ENCODE assay signal across 20 mouse cellular contexts in genomic region chr15:85661771-85662170, GRCm38 (mm10).
DNase-seq lines count a peak whose midpoint lies in the region; ATAC-seq and TF ChIP-seq lines count a peak whose summit lies in the region.
"Had no signal": no experiment of that assay in that cellular context is flagged by ENCODE, and none has a peak within 500 bp of the region (broad histone marks: within the 10 kb centered on the region; RNA-seq: fewer than 3 reads in every experiment).

No protein-coding gene starts in this region.

- no peaks in the 10 kb centered on the region for H3K27me3 ChIP-seq in forebrain, postnatal 0 days (ENCODE audit: insufficient read depth, low read length)
- H3K27me3 ChIP-seq in forebrain, embryonic 13.5 days: peaks cover 91% of the 10 kb centered on the region
- H3K27me3 ChIP-seq in neural tube, embryonic 13.5 days: peaks cover 84% of the 10 kb centered on the region
- H3K27me3 ChIP-seq in neural tube, embryonic 15.5 days (replicated peaks): peaks cover 21% of the 10 kb centered on the region
- H3K27me3 ChIP-seq: CH12.LX, Patski had no signal

- no peak overlapping the region for H3K4me3 ChIP-seq in forebrain, postnatal 0 days (ENCODE audit: low read depth, low read length)
- H3K4me3 ChIP-seq in forebrain, embryonic 13.5 days: no peak overlapping the region
- H3K4me3 ChIP-seq in neural tube, embryonic 13.5 days: no peak overlapping the region
- H3K4me3 ChIP-seq in neural tube, embryonic 15.5 days (replicated peaks): no peak overlapping the region
- H3K4me3 ChIP-seq: embryonic facial prominence, embryonic 12.5 days; forebrain, embryonic 12.5 days; heart, embryonic 10.5 days; heart, embryonic 15.5 days; hindbrain, embryonic 13.5 days had no signal

- H3K9me3 ChIP-seq in forebrain, postnatal 0 days (ENCODE audit: low read length): no peaks in the 10 kb centered on the region
- no peaks in the 10 kb centered on the region for H3K9me3 ChIP-seq in forebrain, embryonic 13.5 days (replicated peaks)
- no peaks in the 10 kb centered on the region for H3K9me3 ChIP-seq in neural tube, embryonic 13.5 days
- H3K9me3 ChIP-seq in neural tube, embryonic 15.5 days (replicated peaks): no peaks in the 10 kb centered on the region
- H3K9me3 ChIP-seq: embryonic facial prominence, embryonic 12.5 days; forebrain, embryonic 12.5 days; heart, embryonic 10.5 days; heart, embryonic 15.5 days; hindbrain, embryonic 13.5 days had no signal

- TF ChIP-seq CTCF in forebrain, postnatal 0 days (IDR thresholded peaks at IDR 0.05; ENCODE audit: low read depth): no peak

- no peak overlapping the region for H3K4me2 ChIP-seq in forebrain, postnatal 0 days (ENCODE audit: low read depth)
- no peak overlapping the region for H3K4me2 ChIP-seq in forebrain, embryonic 13.5 days
- no peak overlapping the region for H3K4me2 ChIP-seq in neural tube, embryonic 13.5 days
- no peak overlapping the region for H3K4me2 ChIP-seq in neural tube, embryonic 15.5 days
- H3K4me2 ChIP-seq: embryonic facial prominence, embryonic 12.5 days; forebrain, embryonic 12.5 days; heart, embryonic 15.5 days had no signal

- H3K27ac ChIP-seq in forebrain, postnatal 0 days (ENCODE audit: low read depth, low read length): peak overlapping the region; percentile 21; the same call in 1 of the 2 replicates
- H3K27ac ChIP-seq in forebrain, embryonic 13.5 days: no peak overlapping the region
- peak overlapping the region; percentile 20 for H3K27ac ChIP-seq in neural tube, embryonic 13.5 days (replicated peaks)
- no peak overlapping the region for H3K27ac ChIP-seq in neural tube, embryonic 15.5 days (replicated peaks)
- H3K27ac ChIP-seq: embryonic facial prominence, embryonic 12.5 days; forebrain, embryonic 12.5 days; heart, embryonic 10.5 days; heart, embryonic 15.5 days; hindbrain, embryonic 13.5 days had no signal

- H3K9ac ChIP-seq in forebrain, postnatal 0 days: no peak overlapping the region
- no peak overlapping the region for H3K9ac ChIP-seq in forebrain, embryonic 13.5 days
- no peak overlapping the region for H3K9ac ChIP-seq in neural tube, embryonic 13.5 days
- H3K9ac ChIP-seq in neural tube, embryonic 15.5 days (replicated peaks): no peak overlapping the region
- H3K9ac ChIP-seq: embryonic facial prominence, embryonic 12.5 days; forebrain, embryonic 12.5 days; heart, embryonic 15.5 days; hindbrain, embryonic 13.5 days had no signal

- ATAC-seq in forebrain, postnatal 0 days: no peak
- no peak for ATAC-seq in forebrain, embryonic 13.5 days
- no peak for ATAC-seq in neural tube, embryonic 13.5 days (ENCODE audit: low read depth)
- ATAC-seq in neural tube, embryonic 15.5 days (ENCODE audit: low FRiP score): no peak
- ATAC-seq: activated CD4-positive, CD25-positive, alpha-beta regulatory T cell, adult 4 months; hindbrain, postnatal 0 days; Patski had no signal

- H3K36me3 ChIP-seq in forebrain, postnatal 0 days (ENCODE audit: insufficient read depth): no peaks in the 10 kb centered on the region
- H3K36me3 ChIP-seq in forebrain, embryonic 13.5 days (ENCODE audit: poor library complexity, severe bottlenecking): no peaks in the 10 kb centered on the region
- H3K36me3 ChIP-seq in neural tube, embryonic 13.5 days: 0 out of 2 replicates have a peak, but pooled peaks cover 4% of the 10 kb centered on the region
- H3K36me3 ChIP-seq in neural tube, embryonic 15.5 days: 0 out of 2 replicates have a peak, but pooled peaks cover 3% of the 10 kb centered on the region
- H3K36me3 ChIP-seq: embryonic facial prominence, embryonic 12.5 days; forebrain, embryonic 12.5 days; heart, embryonic 10.5 days; heart, embryonic 15.5 days; hindbrain, embryonic 13.5 days had no signal

- peak; percentile 44 for DNase-seq in cerebellum, adult 8-10 months
- DNase-seq in cerebellum, adult 9-11 months: no peak
- DNase-seq in forebrain, postnatal 0 days: peak; percentile 8
- DNase-seq in spleen, postnatal 36 days (ENCODE audit: low spot score in 2 of 2): no peak
- DNase-seq: adrenal gland, postnatal 14 days; heart, adult 18-20 months; heart, postnatal 14 days; kidney, adult 11 months had no signal

- 68% methylated on average over 5 of the region's 5 CpGs for WGBS in forebrain, postnatal 0 days
- 90% methylated on average over 5 of the region's 5 CpGs for WGBS in forebrain, embryonic 13.5 days
- 60% methylated on average over 5 of the region's 5 CpGs for WGBS in neural tube, embryonic 13.5 days
- 63% methylated on average over 5 of the region's 5 CpGs for WGBS in neural tube, embryonic 15.5 days

- no peaks in the 10 kb centered on the region; the same call in 1 of the 2 replicates for H3K4me1 ChIP-seq in forebrain, postnatal 0 days (ENCODE audit: insufficient read depth)
- H3K4me1 ChIP-seq in forebrain, embryonic 13.5 days: peaks cover 19% of the 10 kb centered on the region
- peaks cover 74% of the 10 kb centered on the region for H3K4me1 ChIP-seq in neural tube, embryonic 13.5 days (replicated peaks)
- H3K4me1 ChIP-seq in neural tube, embryonic 15.5 days: peaks cover 25% of the 10 kb centered on the region
- H3K4me1 ChIP-seq: embryonic facial prominence, embryonic 12.5 days had no signal

Comparison
In these comparisons a context has a peak if more than half of its experiments do, and no peak if none do; other contexts are left out.
1. DNase-seq: peak in cerebellum, adult 8-10 months (single experiment) and forebrain, postnatal 0 days (single experiment); none in cerebellum, adult 9-11 months (single experiment) and spleen, postnatal 36 days (0 of 2).
2. H3K27ac ChIP-seq: peak in forebrain, postnatal 0 days (single experiment) and neural tube, embryonic 13.5 days (single experiment); none in forebrain, embryonic 13.5 days (single experiment) and neural tube, embryonic 15.5 days (single experiment).